Mouse (Mus musculus) midbrain, postnatal 0 days (tissue): Measurements from ENCODE around the gene Adipor1. TPM values are rescaled to one million over a fixed set of nuclear protein-coding genes. Genes with fewer than 3 reads are reported as not detected.
"Not testable (repeated sequence)": the region's sequence is repeated elsewhere in the genome, so short reads cannot be mapped to it uniquely, and the experiment has no call there.

Source experiments
- ATAC-seq: fragments of 200-750 bp; cut with Nextera tagmentation; 2 replicates; pipeline ENCODE4 v1.8.0; 2017; ENCODE audit warnings: moderate number of reproducible peaks, mild to moderate bottlenecking, moderate TSS enrichment, moderate library complexity; ENCODE audit not compliant: low FRiP score
- DNase-seq: peaks from one replicate; pipeline ENCODE4 v3.0.0-alpha.2; 2015; ENCODE audit warnings: low spot score
- H3K27ac ChIP-seq: fragments of 300-500 bp; sonication (generic); 2 replicates; pipeline ENCODE4 v1.5.1; 2014; ENCODE audit warnings: low read depth, mild to moderate bottlenecking, low read length, mixed read lengths
- H3K27me3 ChIP-seq: fragments of 300-500 bp; sonication (generic); 2 replicates; pipeline ENCODE4 v1.6.1; 2014; ENCODE audit warnings: low read length, control low read depth, mixed read lengths; ENCODE audit not compliant: insufficient read depth
- H3K36me3 ChIP-seq: fragments of 300-500 bp; sonication (generic); 2 replicates; pipeline ENCODE4 v1.6.1; 2014; ENCODE audit warnings: low read length, control low read depth, mixed read lengths; ENCODE audit not compliant: insufficient read depth
- H3K4me1 ChIP-seq: fragments of 300-500 bp; sonication (generic); 2 replicates; pipeline ENCODE4 v1.6.1; 2014; ENCODE audit warnings: mild to moderate bottlenecking, control low read depth, antibody characterized with exemption, low read length, mixed read lengths; ENCODE audit not compliant: insufficient read depth
- H3K4me2 ChIP-seq: fragments of 300-500 bp; sonication (generic); 2 replicates; pipeline ENCODE4 v1.6.1; 2014; ENCODE audit warnings: low read depth, mild to moderate bottlenecking, low read length, mixed read lengths; ENCODE audit not compliant: poor library complexity, severe bottlenecking
- H3K4me3 ChIP-seq: fragments of 300-500 bp; sonication (generic); 2 replicates; pipeline ENCODE4 v1.5.1; 2014; ENCODE audit warnings: low read depth, mild to moderate bottlenecking, low read length, moderate library complexity
- H3K9ac ChIP-seq: fragments of 300-500 bp; sonication (generic); replicated peaks from 2 replicates; pipeline ENCODE4 v1.6.1; 2014; ENCODE audit warnings: mild to moderate bottlenecking, low read length, moderate library complexity, mixed read lengths; ENCODE audit not compliant: poor library complexity, severe bottlenecking
- H3K9me3 ChIP-seq: fragments of 300-500 bp; sonication (generic); 2 replicates; pipeline ENCODE4 v1.6.1; 2016; ENCODE audit warnings: low read length, control low read depth
- CTCF ChIP-seq: IDR thresholded peaks from 2 replicates; pipeline ENCODE4 v1.5.1; 2016; ENCODE audit warnings: antibody characterized with exemption, mild to moderate bottlenecking
- WGBS: fragments of 180-500 bp; shearing (Covaris S2); extraction: QIAGEN DNeasy Blood & Tissue Kit; methylation state at CpG from one replicate; pipeline ENCODE4 v1.1.7; 2014; 5-methylcytosine and 5-hydroxymethylcytosine counted together
- polyA plus RNA-seq: library from polyadenylated mRNA; unstranded; fragments of >200 nt; fragmentation: Nextera tagmentation; extraction: Ambion mirVana; gene quantifications from 2 replicates; pipeline ENCODE4 v1.2.1, GENCODE M21; 2015
- total RNA-seq: library from RNA; depleted of rRNA; stranded (reverse); fragments of >200 nt; gene quantifications from 2 replicates; pipeline ENCODE4 v1.2.3, GENCODE M21; 2014

Adipor1 gene
- total and polyA plus RNA-seq, 2 experiments from 2014 or later: 74.1 to 98.7 TPM

DNA sequence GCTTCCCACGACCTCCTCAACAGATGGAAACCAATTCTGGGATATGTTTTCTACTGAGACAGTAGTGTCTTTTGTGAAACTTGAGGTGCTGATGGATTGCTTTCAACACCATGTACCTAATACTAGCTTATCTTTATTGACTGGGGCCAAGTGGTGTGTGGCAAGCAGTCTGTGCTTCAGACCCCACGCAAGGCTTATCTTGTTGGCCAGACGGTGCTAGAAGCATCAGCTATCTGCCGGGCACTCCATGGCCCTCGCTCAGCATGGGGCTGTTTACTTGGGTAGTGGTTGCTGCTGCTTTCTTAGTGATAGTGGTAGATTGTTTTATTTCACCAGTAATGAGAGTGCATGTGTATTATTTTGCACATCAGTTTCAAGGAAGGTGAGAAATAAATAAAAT is 11.1 kb downstream of the Adipor1 start:
- Histone ChIP-seq H3K9ac (no peak overlapping the region), H3K4me1 (no peaks in the 10 kb centered on the region), H3K36me3 (peaks cover 70% of the 10 kb centered on the region), H3K4me3 (no peak overlapping the region), H3K9me3 (no peaks in the 10 kb centered on the region), H3K27ac (no peak overlapping the region), H3K27me3 (no peaks in the 10 kb centered on the region), H3K4me2 (no peak overlapping the region)
- TF ChIP-seq CTCF: no peak
- DNase-seq (no peak), ATAC-seq (no peak)
- WGBS: 90% methylated on average over 5 of the region's 5 CpGs

DNA sequence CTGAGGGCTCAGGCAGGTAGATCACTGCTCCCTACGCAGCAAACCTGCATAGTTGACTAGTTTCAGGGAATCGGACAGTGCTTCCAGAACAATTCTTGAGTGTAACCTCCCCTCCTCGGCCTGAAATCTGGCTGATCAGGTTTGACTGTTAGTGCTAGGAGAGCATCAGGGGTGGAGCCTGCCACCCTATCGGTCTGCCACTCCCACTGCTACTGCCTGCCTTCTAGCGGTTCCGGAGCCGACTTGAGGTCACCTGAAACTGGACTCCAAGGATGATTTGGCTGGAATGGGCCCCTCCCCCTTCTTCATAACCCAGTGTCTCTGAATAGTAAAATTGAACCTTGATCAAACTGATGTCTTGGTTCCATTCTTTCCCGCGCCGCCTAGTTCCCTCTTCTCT is 17.8 kb downstream of the Adipor1 start:
- H3K4me3 ChIP-seq: no peak overlapping the region
- H3K36me3 ChIP-seq: peaks cover 37% of the 10 kb centered on the region
- H3K9me3 ChIP-seq: no peaks in the 10 kb centered on the region
- no peak overlapping the region for H3K27ac ChIP-seq
- 93% methylated on average over 10 of the region's 10 CpGs for WGBS
- DNase-seq (no peak), ATAC-seq (no peak)
- H3K4me2 ChIP-seq: no peak overlapping the region
- H3K4me1 ChIP-seq: no peaks in the 10 kb centered on the region
- H3K27me3 ChIP-seq: no peaks in the 10 kb centered on the region
- no peak overlapping the region for H3K9ac ChIP-seq
- no peak for TF ChIP-seq CTCF

DNA sequence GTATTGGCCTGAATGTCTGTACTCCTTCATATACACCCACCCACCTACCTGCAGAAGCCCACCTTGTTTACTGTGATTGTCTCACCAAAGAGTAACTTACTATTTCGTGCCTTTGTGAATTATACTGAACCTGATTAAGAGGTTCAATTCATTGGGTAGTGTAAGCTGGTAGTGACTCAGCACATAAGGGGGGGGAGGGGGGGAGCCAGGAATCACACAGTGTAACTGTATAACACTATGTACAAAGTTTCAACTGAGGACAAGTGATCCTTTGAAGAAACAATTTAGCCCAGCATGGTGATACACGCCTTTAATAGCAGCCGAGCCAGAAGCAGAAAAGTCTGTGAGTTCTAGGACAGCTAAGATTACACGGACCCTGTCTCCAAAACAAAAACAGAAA is 18.3 kb downstream of the Adipor1 start:
- ATAC-seq (no peak), DNase-seq (no peak)
- Histone ChIP-seq H3K9me3 (no peaks in the 10 kb centered on the region), H3K36me3 (peaks cover 33% of the 10 kb centered on the region), H3K4me2 (no peak overlapping the region), H3K27ac (no peak overlapping the region), H3K9ac (no peak overlapping the region), H3K27me3 (no peaks in the 10 kb centered on the region), H3K4me1 (no peaks in the 10 kb centered on the region), H3K4me3 (no peak overlapping the region)
- 93% methylated on average over 4 of the region's 4 CpGs for WGBS
- TF ChIP-seq CTCF: no peak

DNA sequence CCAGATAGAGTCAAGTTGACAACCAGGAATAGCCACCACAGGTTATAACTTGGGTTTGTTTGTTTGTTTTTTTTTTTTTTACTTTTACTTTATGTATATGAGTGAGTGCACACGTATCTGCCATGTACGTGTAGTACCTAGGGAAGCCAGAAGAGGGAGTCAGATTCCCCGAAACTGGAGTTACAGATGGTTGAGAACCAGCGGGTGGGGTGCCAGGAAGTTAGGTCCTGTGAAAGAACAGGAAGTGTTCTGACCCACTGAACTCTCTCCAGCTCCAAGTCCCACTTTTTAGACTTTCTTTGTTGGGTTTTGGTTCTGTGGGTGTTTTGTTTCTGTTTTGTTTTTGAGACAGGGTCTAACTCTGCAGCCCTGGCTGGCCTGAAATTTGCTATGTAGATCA is 20.2 kb downstream of the Adipor1 start:
- H3K9me3 ChIP-seq: no peaks in the 10 kb centered on the region
- H3K36me3 ChIP-seq: peaks cover 19% of the 10 kb centered on the region
- no peak overlapping the region for H3K27ac ChIP-seq
- no peaks in the 10 kb centered on the region for H3K27me3 ChIP-seq
- ATAC-seq (no peak), DNase-seq (peak; percentile 22)
- H3K4me2 ChIP-seq: no peak overlapping the region
- TF ChIP-seq CTCF: peak; percentile 49
- no peak overlapping the region for H3K4me3 ChIP-seq
- H3K4me1 ChIP-seq: no peaks in the 10 kb centered on the region
- 32% methylated on average over 4 of the region's 4 CpGs for WGBS
- no peak overlapping the region for H3K9ac ChIP-seq

DNA sequence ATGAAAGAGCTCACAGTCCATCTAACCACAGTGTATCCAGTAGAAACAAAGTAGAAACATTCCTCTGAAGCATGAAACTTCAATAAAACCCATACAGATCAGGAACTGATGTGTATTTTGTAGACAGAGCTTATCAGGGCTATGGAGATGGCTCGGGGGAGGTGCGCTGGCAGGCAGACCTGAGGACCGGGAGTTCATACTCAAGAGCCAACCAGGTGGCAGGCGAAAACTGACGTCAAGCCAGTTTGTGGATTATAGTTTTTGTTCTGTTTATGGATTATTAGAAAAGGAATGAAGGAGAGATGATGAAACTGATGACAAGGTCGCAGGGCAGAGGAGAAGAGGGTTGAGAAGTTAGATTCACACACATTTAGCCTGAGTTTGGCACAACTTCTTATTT is 25.3 kb downstream of the Adipor1 start:
- ATAC-seq (no peak), DNase-seq (no peak)
- H3K27ac ChIP-seq: no peak overlapping the region
- 91% methylated on average over 6 of the region's 6 CpGs for WGBS
- no peaks in the 10 kb centered on the region for H3K4me1 ChIP-seq
- TF ChIP-seq CTCF: no peak
- no peak overlapping the region for H3K4me2 ChIP-seq
- no peaks in the 10 kb centered on the region for H3K9me3 ChIP-seq
- H3K4me3 ChIP-seq: no peak overlapping the region
- H3K36me3 ChIP-seq: no peaks in the 10 kb centered on the region
- no peak overlapping the region for H3K9ac ChIP-seq
- no peaks in the 10 kb centered on the region for H3K27me3 ChIP-seq

DNA sequence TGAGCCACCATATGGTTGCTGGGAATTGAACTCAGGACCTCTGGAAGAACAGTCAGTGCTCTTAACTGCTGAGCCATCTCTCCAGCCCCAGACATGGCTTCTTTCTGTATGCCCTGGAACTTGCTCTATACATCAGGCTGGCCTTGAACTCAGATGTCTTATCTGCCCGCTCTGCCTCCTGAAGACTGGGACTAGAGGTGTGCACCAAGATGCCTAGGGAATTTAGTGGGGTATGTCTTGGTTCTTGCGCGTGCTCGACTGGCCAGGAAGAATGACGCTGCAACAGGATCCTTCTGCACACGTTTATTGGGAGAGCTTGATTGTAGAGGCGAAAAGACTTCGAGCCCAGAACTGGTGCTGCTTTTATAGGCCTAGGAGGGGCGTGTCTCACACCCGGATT is 26.6 kb downstream of the Adipor1 start:
- ATAC-seq, H3K27me3 ChIP-seq, H3K4me2 ChIP-seq, H3K27ac ChIP-seq, H3K36me3 ChIP-seq, DNase-seq, H3K9ac ChIP-seq, H3K9me3 ChIP-seq, H3K4me3 ChIP-seq, H3K4me1 ChIP-seq: not testable (repeated sequence)
- WGBS: 92% methylated on average over 6 of the region's 10 CpGs

DNA sequence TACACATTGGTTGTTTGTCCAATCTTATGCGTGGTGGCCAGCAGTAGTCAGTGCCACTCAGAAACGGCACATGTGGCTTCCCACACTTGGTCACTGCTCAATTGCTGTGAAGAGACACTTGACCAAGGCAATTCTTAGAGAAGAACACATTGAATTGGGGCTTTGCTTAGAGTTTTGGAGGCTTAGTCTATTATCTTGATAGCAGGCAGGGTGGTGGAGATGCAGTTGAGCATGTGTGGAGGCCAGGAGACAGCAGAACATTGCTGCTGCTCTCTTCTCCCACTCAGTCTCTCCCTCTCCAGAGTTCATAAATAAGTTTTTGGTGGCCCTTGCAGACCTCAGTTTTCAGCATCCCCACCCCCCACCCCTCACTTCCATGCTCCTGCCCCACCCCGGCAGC is 27.2 kb downstream of the Adipor1 start:
- WGBS: 95% methylated on average over 3 of the region's 3 CpGs
- ATAC-seq: no peak

DNA sequence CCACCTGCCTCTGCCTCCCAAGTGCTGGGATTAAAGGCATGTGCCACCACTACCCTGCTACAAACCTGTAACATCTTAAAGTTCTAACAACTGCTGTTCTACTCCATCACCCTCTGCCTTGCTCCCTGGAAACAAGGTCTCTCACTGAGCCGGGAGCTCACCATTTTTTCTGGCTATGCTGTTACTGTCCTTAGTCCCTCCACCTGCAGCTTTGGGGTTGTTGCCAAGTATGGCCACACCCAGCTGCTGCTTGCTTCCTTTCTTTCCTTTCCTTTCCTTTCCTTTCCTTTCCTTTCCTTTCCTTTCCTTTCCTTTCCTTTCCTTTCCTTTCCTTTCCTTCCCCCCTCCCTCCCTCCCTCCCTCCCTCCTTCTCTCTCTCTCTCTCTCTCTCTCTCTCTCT is 28.1 kb downstream of the Adipor1 start:
- ATAC-seq, H3K36me3 ChIP-seq, H3K27ac ChIP-seq, H3K9me3 ChIP-seq, DNase-seq, H3K9ac ChIP-seq, H3K4me1 ChIP-seq, H3K4me2 ChIP-seq, H3K4me3 ChIP-seq, H3K27me3 ChIP-seq: not testable (repeated sequence)
- 86% methylated on average over 1 of the region's 1 CpGs for WGBS

More for the DNA sequence above, 27.2 kb downstream of the Adipor1 start:
- no peaks in the 10 kb centered on the region for H3K9me3 ChIP-seq
- no peak overlapping the region for H3K9ac ChIP-seq
- no peak overlapping the region for H3K4me3 ChIP-seq
- no peaks in the 10 kb centered on the region for H3K27me3 ChIP-seq
- H3K36me3 ChIP-seq: no peaks in the 10 kb centered on the region
- H3K27ac ChIP-seq: no peak overlapping the region
- no peaks in the 10 kb centered on the region for H3K4me1 ChIP-seq
- DNase-seq: no peak
- no peak overlapping the region for H3K4me2 ChIP-seq
- no peak for TF ChIP-seq CTCF
